In the genomic region with DNA sequence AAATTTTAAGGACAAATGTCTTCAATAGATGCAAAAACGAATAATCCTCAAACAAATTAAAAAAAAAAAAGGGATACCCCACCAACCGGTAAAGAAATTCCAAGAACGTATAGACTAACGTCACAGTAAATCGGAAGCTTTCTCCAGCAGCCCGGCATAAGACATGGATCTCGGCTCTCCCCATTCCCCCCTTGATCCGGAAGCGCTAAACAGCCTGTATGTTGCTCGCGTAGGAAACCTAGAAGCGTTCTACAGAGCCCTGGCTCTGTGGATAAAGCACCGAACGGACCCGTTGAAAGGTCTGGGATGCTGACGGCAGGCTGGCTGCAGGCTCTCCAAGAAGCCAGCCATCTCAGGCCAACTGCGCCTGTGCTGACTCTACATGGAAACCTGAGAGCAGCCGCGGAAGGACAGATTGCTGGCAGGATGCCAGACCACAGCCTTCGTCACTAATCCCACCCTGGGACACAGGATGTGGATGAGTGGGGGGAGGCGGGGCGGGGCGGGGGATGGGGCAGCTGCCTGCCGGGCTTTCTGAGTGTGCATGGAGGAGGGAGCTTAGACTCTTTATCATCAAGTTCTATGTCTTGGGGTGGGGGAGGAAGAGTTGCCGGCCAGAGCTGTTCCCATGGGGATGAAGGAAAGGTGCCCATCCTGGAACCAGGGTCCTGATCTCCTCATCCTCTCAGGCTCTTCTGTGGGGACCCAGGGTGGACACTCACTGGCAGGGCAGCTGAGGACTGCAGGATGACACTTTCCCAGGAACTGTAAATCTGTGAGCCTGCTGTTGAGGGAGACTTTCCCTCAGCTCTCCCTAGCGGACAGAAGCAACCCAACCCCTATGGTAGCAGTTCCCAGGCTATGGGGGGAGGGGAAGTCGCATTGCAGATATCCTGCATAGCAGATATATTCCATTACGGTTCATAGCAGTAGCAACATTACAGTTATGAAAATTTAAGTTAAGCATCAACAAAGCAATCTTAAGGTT, we compare ENCODE assay signal across 8 mouse cellular contexts. TPM values are rescaled to one million over a fixed set of nuclear protein-coding genes. Genes with fewer than 3 reads are reported as not detected.
A peak's percentile ranks its signal among the peaks of the same experiment; 100 is the strongest.
DNase-seq lines count a peak whose midpoint lies in the region; ATAC-seq lines count a peak whose summit lies in the region.

No protein-coding gene starts in this region.

- peak overlapping the region; percentile 97 for H3K27ac ChIP-seq in forebrain, embryonic 13.5 days
- H3K27ac ChIP-seq in lung, embryonic 16.5 days (ENCODE audit: low read length): peak overlapping the region; percentile 94

- peak overlapping the region; percentile 61 for H3K9ac ChIP-seq in forebrain, embryonic 13.5 days
- H3K9ac ChIP-seq in lung, embryonic 16.5 days (ENCODE audit: low read length): peak overlapping the region; percentile 72

- H3K4me2 ChIP-seq in forebrain, embryonic 13.5 days: peak overlapping the region; percentile 60
- H3K4me2 ChIP-seq in lung, embryonic 16.5 days (ENCODE audit: low read depth, low read length): peak overlapping the region; percentile 68

- H3K27me3 ChIP-seq in forebrain, embryonic 13.5 days: no peaks in the 10 kb centered on the region
- no peaks in the 10 kb centered on the region for H3K27me3 ChIP-seq in lung, embryonic 16.5 days (ENCODE audit: control insufficient read depth, insufficient read depth, low read depth, low read length)

- peaks cover 29% of the 10 kb centered on the region for H3K4me1 ChIP-seq in forebrain, embryonic 13.5 days
- peaks cover 10% of the 10 kb centered on the region for H3K4me1 ChIP-seq in lung, embryonic 16.5 days (replicated peaks; ENCODE audit: control insufficient read depth, insufficient read depth, low read length)

- ATAC-seq in CD4-positive, CD25-positive, alpha-beta regulatory T cell, adult 4 months: peak; percentile 60
- peak; percentile 93 for ATAC-seq in forebrain, embryonic 13.5 days
- peak; percentile 95 for ATAC-seq in lung, embryonic 16.5 days (ENCODE audit: low read depth)

- peak; percentile 33 to 50 for DNase-seq in adrenal gland, adult 18-20 months (ENCODE audit: low spot score in 2 of 2)
- peak; percentile 88 to 91 for DNase-seq in heart, postnatal 10 days
- peak; percentile 82 to 91 for DNase-seq in kidney, postnatal 25 days
- DNase-seq in ovary, postnatal 36 days (ENCODE audit: low spot score): peak; percentile 72
- peak; percentile 48 for DNase-seq in urinary bladder, postnatal 25 days (ENCODE audit: low spot score)

- 4% methylated on average over 26 of the region's 28 CpGs for WGBS in forebrain, embryonic 13.5 days
- 1% methylated on average over 28 of the region's 28 CpGs for WGBS in lung, embryonic 16.5 days

- H3K36me3 ChIP-seq in forebrain, embryonic 13.5 days (ENCODE audit: poor library complexity, severe bottlenecking): no peaks in the 10 kb centered on the region
- no peaks in the 10 kb centered on the region for H3K36me3 ChIP-seq in lung, embryonic 16.5 days (ENCODE audit: control insufficient read depth, insufficient read depth, low read length)

- H3K4me3 ChIP-seq in forebrain, embryonic 13.5 days: peak overlapping the region; percentile 39
- H3K4me3 ChIP-seq in lung, embryonic 16.5 days (ENCODE audit: low read length): peak overlapping the region; percentile 50

- no peaks in the 10 kb centered on the region for H3K9me3 ChIP-seq in forebrain, embryonic 13.5 days (replicated peaks)
- no peaks in the 10 kb centered on the region for H3K9me3 ChIP-seq in lung, embryonic 16.5 days (ENCODE audit: control insufficient read depth, low read length)

- intact Hi-C loops in heart, postnatal 10 days (cut with DNase I): no loop called here

RNA-seq across cellular contexts. Expression of a gene that starts 15.1 kb away (rescaled TPM):
- under 1 TPM in 1 of 2 experiments, not detected in 1; 0.56 TPM for polyA plus RNA-seq in CD4-positive, CD25-positive, alpha-beta regulatory T cell, adult 4 months (2017; shearing (Covaris generic))
- total RNA-seq in adrenal gland, adult 18-20 months (2021): 10 to 100 TPM in 1 of 2 experiments, 1 to 10 TPM in 1; 5.5 to 11.0 TPM
- polyA plus RNA-seq in forebrain, embryonic 13.5 days (2015; fragmentation: Nextera tagmentation; extraction: Ambion mirVana): 7.0 and 8.0 TPM in 2 replicates
- total RNA-seq in heart, postnatal 10 days (2021): 10 to 100 TPM in 1 of 2 experiments, 1 to 10 TPM in 1; 7.0 to 11.9 TPM
- polyA plus RNA-seq in lung, embryonic 16.5 days (2015; fragmentation: Nextera tagmentation; extraction: Ambion mirVana): 18.1 and 18.3 TPM in 2 replicates

Comparison
In these comparisons a context has a peak if more than half of its experiments do, and no peak if none do; other contexts are left out.
1. Peak in every context shown above with its lines: DNase-seq, ATAC-seq, H3K4me3 ChIP-seq and H3K27ac ChIP-seq.